Mouse (Mus musculus): ENCODE results near the gene Pgs1.

The Pgs1 gene

GRCm38 (mm10) chr11:117976081-117976582 lies 10.0 kb upstream of the Pgs1 start:
- peak; percentile 87 for DNase-seq (ENCODE audit: low spot score)

GRCm38 (mm10) chr11:117977694-117978360 lies 8.3 kb upstream of the Pgs1 start:
- DNase-seq (ENCODE audit: low spot score), result no peak

- DNase-seq (ENCODE audit: low spot score), result no peak
These were observed 6.7 kb upstream of the Pgs1 start for GRCm38 (mm10) chr11:117979388-117979787.

- peak; percentile 68 for DNase-seq (ENCODE audit: low spot score)
These were observed 3.7 kb upstream of the Pgs1 start for GRCm38 (mm10) chr11:117982426-117982825.

- no peak for DNase-seq (ENCODE audit: low spot score)
These were observed 2.3 kb upstream of the Pgs1 start for GRCm38 (mm10) chr11:117983770-117984169.

- peak; percentile 90 for DNase-seq (ENCODE audit: low spot score)
These were observed 950 bp downstream of the Pgs1 start for GRCm38 (mm10) chr11:117987032-117987451.

DNA sequence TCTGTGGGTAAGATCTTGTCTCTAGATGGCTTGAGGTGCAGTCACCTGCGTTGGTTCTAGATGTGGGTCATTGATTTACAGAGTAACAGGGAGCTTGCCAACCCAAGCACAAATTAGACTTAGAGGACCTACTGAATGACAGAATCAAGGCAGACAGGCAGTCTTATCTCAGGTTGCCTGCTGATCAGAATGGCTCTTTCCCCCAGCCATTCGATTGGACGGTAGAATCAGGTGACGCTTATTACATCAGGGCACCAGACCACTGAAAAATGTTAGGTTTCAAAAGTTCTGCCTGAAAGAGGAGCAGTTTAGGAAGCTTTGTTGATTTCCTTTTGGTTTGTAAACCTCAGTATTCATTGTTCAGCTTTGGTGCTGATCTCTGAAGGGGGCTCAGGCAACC lies 1.9 kb downstream of the Pgs1 start:
- peak; percentile 55 for DNase-seq (ENCODE audit: low spot score)

DNA sequence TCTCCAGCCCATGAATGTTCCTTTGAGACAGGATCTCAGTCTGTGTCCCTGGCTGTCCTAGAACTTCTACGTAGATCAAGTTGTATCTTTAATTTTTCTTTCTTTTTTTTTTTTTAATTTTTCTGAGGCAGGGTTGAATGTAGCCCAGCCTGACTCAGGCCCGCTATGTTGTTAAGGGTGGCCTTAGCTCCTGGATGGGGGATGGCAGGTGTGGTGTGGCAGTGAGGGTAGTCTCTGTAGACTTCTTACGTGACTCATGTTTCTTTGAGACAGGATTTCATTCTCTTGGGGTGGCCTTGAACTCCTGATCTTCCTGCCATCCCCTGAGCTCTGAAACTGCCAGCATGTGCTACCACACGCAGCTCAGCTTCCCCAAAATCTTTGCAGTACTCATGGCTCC lies 3.1 kb downstream of the Pgs1 start:
- DNase-seq (ENCODE audit: low spot score), result no peak

DNA sequence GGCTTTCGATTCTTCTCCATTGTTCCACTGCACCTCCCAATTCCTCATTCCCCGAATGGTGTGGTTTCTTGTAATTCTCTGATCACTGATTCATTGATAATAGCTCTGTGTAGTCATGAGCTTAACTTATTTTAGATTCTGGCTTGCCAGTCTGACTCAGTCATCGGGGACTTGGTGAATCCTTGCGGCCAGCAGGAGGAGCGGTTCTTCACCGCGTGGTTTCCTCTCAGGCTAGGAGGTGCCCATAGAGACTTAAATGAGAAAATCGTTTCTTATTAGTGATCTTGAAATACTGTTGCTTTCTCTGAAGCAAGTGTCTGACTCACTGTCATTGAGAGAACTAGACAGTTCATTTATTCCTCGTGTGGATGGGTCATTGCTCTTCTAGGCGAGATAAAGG lies 3.8 kb downstream of the Pgs1 start:
- DNase-seq (ENCODE audit: low spot score), result no peak

DNA sequence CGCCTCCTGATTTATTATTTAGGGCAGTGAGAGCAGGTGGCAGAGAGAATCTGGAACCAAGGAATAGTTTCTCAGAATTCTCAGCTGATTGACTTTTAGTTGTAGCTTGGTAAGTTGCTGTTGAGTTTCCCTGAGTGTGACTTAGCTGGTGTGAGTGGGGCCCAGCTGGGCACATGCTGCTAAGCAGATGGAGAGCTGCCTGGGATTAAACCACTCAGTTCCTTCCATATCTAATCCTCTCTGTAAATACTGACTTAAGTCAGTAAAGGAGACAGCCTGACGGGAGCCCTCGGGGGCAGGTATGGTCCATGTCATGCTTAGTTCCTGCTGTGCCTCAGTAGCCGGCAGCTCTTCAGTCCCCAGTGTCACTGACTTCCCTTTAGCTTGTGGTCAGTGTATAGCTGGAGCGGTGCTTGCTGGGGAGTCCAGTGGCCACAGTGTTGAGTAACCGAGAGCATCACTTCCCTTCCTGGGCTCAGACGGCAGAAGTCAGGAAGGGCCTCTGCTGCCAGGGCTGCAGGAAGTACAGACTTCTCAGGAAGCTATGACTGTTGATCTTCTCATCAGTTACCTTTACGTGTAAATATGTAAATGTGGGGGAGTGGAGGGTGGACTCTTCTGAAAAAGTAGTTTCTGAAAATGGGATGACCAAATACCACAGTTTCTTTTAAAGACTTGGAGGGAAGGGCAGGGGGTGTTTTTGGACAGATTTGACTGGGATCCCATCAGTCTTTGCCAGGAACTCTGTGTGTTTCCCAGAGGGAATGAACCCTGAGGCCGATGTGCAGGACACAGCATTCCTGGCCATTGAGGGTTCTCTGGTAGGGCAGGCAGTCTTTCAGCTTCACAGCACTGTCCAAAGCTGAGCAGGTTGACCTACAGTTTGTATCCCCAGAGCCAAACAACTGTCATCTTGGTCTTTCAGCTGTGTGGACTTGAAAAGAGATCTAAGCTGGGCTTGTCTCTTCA lies 5.7 kb downstream of the Pgs1 start:
- peak; percentile 80 for DNase-seq (ENCODE audit: low spot score)

DNA sequence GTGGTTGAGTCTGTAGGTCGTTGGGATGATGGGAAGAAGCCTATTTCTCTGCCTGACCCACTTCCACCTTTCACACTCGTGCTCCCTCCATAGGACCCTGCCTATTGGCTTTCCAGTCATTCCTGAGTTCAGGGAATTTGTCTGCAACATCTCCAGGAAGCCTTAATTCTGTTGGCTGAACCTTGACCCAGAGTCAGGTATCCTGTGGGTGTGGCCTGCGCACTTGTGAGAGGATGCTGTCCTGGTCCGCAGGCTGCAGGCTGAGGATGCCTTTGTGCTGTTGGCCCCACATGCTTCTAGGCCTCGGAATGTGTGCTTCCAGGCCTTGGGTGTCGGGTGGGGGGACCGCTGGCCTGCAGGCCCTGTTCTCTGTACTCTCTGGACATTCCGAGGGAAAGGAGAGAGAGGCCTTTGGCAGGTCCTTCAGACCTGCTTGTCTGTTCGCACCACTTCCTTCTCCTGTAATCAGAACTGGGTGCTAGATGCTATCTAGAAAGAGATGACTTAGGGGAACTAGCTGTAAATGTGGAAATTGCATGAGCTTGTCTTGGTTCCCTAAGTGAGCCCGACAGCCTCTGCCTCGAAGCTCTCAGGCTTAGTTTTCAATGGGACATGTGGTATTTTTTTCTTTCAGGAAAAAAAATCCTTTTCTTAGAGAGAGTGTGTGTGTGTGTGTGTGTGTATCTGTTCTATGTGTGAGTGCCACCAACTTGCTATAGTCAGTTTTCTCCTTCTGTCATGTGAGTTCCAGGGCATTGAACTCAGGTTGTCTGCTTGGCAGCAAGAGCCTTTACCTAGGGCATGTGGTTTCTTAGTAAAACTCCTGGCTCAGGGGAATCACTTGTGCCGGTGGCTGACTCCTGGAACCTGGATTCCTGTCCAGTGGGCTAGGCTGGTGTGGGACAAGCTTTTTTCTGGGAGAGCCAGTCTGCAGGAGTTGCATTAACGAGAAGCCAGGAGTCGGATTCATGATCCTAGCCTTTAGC lies 7.4 kb downstream of the Pgs1 start:
- no peak for DNase-seq (ENCODE audit: low spot score)

DNA sequence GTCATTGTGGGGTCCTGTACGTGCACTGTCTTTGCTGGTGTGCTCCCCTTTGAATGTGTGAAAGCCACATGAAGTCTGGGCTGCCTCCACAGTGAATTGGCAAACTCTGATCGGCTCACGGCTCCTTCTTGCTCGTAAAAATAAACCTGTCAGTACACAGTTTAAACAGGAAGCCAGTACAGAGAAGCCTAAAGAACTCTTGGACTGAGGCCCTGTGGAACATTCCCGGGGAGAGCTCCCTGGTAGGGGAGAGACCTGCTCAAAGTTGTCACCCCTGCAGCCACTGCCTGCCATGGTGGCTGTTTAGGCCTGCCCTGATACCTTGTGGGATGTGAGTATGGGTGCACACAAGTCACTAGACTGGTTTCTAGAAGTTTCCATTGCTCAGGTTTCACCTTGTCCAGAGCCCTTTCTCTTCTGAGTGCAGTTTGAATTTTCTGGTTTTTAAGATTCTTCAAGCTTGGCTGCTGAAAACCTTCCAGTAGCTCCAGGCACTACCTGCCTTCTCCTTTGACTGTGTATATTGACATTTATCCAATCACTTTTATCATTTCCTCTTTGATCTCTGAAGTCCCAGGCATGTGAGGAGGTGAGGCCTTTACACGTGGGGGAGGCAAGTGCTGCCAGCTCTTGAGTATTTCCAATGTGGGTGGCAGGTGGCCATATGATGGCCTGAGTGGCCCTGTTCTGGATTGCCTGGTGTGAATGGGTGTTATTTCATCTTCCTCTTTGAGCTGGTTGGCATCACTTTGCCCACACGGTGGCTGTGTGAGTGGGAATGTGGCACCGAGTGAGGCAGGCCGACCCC lies 8.4 kb downstream of the Pgs1 start:
- no peak for DNase-seq (ENCODE audit: low spot score)

- DNase-seq (ENCODE audit: low spot score), result no peak
These were observed 9.2 kb downstream of the Pgs1 start for GRCm38 (mm10) chr11:117995255-117995654.

DNA sequence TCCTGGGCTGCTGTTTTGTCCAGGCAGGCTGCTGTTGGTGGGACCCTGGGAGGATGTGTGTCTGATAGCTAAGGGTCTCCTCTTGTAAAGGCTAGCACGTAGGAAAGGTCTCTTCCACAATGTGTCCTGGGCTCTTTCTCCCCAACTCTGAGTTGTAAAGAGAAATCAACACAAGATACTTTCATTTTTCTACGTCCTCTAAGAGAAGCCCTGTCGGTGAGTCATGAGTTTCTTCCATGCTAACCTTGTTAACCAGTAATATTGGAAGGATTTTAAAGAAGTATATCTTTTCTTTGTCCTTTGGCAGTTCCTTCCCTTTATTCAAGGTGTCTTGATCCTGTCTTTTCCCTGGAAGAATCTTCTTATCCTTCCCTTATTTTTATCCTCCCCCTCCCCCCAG lies 9.6 kb downstream of the Pgs1 start:
- no peak for DNase-seq (ENCODE audit: low spot score)

GRCm38 (mm10) chr11:117996066-117996465 lies 10.0 kb downstream of the Pgs1 start:
- no peak for DNase-seq (ENCODE audit: low spot score)

GRCm38 (mm10) chr11:117997085-117997484 lies 11.0 kb downstream of the Pgs1 start:
- no peak for DNase-seq (ENCODE audit: low spot score)

GRCm38 (mm10) chr11:117998356-117998755 lies 12.3 kb downstream of the Pgs1 start:
- no peak for DNase-seq (ENCODE audit: low spot score)

GRCm38 (mm10) chr11:117999260-117999934 lies 13.3 kb downstream of the Pgs1 start:
- no peak for DNase-seq (ENCODE audit: low spot score)

GRCm38 (mm10) chr11:118000083-118000482 lies 14.0 kb downstream of the Pgs1 start:
- DNase-seq (ENCODE audit: low spot score), result no peak

GRCm38 (mm10) chr11:118000565-118001215 lies 14.6 kb downstream of the Pgs1 start:
- DNase-seq (ENCODE audit: low spot score), result no peak
